Mouse (Mus musculus) liver, adult 2 months (tissue): Measurements from ENCODE around the gene Olfr1428.
"Not testable (repeated sequence)": the region's sequence is repeated elsewhere in the genome, so short reads cannot be mapped to it uniquely, and the experiment has no call there.

ENCODE experiments used
- CTCF ChIP-seq: fragments of 200-500 bp; IDR thresholded peaks from 2 replicates; pipeline ENCODE4 v1.5.1; 2011; ENCODE audit warnings: low read depth, low read length, control low read depth
- POLR2A ChIP-seq: fragments of 200-500 bp; IDR thresholded peaks from 2 replicates; pipeline ENCODE4 v1.6.1; 2011; ENCODE audit warnings: low read length, control low read depth; ENCODE audit not compliant: insufficient read depth; ENCODE audit errors: extremely low read depth

DNA sequence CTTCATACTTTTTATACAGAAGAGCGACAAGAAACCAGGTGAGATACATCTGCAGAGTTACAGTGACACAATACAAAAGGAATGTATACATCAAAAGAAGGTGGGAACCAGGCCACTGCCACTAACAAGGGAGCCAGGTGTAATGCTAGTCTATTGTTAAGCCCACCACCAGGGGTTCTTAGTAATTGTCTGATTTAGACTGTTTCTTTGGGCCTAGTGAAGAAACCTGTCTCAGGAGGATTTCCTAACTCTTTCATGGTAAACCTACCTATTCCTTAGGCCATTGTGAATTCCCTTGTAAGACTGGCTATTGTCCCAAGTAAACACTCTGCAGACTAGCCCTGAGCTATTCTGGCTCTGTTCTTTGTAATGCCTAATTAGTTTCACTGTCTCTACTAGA lies 46.2 kb downstream of the Olfr1428 start:
- TF ChIP-seq CTCF, POLR2A: not testable (repeated sequence)
